Mouse (Mus musculus): Measurements from ENCODE around the gene U2af1.
"Not testable (repeated sequence)": the region's sequence is repeated elsewhere in the genome, so short reads cannot be mapped to it uniquely, and the experiment has no call there.

Gene U2af1

DNA sequence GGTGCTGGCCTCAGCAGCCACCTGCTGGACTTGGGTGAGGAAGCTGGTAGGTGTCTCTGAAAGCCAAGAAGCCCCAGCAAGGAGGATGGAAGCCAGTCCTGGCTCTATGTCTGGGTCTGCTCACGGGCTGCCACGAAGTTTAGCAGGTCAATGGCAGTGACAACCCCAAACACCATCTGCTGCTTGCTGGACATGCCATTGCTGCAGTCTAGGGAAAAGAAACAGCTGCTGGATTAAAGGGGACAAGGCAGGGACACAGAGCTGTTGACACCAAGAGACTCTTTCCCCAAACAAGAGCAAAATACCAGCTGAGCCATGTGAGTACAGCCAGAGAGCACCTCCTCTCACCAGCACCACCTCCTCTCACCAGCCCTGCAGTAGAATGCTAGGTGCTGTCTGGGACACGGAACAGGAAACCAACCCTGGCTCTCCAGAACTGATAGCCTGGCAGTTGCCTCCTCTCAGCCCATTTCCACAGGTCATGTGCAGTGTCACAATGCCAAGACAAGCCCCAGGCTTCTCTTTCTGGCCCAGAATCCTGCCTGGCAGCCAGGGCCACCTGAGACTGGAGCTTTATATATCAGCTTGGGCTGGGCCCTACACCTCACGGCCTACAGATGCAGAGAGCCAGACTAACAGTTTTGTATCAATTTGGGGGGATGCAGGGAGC lies 45.5 kb downstream of the U2af1 start:
- DNase-seq (ENCODE audit: low spot score), result no peak

DNA sequence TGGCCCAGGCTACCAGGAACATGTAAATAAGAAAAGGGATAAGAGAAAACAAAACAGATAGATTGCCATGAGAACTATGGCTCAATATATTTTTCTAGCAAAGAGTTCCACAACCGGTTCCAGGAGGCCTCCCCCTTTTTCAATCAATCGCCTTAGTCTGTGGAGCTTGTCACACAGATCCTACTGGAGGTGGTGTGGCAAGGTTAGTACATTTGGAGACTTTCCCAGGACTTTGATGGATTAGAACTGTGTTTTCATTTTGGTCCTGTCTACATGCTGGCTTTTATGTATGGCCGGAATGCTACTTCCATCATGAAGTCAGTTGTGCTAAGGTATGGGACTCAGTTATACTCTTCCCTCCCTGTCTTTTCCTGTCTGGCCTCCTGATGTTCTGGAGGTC lies 48.8 kb downstream of the U2af1 start:
- no peak for DNase-seq (ENCODE audit: low spot score)

DNA sequence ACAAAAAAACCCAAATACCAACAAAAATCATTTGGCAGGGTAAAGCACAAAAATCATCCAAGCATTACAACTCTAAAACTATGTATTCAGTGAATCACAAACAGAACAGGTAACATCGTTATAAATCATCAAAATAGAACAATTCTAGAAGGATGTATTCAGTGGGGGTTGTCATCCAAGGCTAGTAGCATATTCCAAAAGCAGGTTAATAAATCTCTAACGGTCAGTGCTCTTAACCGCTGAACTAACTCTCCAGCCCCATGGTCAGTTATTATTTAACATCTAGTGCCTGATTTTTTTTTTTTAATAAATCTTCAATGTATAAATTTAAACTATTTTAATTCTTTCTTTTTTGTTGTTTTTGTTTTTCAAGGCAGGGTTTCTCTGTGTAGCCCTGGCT lies 49.5 kb downstream of the U2af1 start:
- DNase-seq (ENCODE audit: low spot score), result not testable (repeated sequence)

DNA sequence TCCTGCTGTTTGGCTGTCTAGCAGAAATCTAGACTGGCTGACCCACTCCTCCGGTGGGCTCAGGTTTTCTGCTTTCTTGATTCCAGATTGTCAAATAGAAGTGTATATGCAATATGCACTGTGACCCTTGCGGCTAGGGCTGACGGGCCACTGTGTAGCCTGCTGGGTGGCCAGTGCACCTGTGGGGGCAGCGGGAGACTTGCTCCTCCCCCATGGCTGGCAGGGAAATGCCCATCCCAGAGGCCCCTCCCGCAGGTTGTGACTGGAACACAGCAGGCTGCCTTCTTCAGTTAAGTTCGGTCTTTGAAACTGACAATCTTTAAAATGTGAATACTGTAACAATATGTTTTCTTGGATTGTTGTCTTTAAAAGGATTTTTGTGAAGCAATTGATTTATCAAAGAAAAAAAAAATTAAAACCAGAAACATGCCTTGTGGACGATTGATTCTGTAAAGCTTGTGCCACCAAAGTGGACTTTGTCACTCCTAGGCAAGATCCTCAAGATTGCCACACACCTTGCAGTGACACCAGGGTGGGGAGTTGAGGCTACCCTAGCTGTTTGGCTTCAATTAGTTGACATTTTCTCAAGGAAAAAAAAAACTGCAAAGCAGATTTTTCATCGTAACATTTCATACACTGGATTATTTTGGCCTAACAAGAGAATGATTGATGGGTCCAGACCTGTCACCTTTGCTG lies 51.3 kb downstream of the U2af1 start:
- DNase-seq (ENCODE audit: low spot score), result no peak

DNA sequence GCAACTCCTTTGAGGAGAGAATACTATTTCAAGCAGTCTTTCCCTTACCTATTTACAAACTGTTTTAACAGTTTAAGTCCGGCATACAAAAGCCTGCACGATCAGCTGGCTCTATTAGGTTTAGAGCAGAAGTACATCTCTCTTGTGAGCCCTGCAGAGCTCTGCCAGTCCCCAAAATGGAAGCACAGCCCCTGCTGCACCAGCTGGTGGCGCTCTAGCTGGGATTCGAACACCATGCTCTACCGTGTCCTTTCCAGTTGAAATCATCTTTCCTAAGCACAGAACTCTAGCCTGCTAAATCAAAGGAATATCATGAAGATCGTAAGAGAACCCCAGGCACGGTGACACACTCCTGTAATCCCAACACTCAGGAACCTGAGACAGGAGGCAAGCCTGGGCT lies 52.3 kb downstream of the U2af1 start:
- DNase-seq (ENCODE audit: low spot score), result no peak

DNA sequence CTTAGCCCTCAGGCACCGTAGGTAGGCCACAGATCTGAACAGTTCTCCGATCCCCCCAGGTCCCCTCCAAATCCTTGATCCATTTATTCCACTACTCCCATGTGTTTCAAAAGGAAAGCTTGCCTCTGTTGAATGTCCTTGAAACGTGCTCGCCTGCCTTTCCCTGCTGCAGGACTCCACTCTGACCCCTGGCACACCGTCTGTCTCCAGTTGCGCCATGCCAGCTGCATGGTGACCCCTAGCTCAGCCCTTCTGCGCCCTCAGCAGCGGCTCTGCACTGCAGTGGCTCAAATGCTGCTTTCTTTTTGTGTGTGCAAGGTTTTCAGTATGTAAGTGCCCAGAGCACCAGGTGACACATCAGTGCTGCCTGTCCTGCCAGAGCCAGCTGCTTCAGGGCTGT lies 60.1 kb downstream of the U2af1 start:
- no peak for DNase-seq (ENCODE audit: low spot score)

DNA sequence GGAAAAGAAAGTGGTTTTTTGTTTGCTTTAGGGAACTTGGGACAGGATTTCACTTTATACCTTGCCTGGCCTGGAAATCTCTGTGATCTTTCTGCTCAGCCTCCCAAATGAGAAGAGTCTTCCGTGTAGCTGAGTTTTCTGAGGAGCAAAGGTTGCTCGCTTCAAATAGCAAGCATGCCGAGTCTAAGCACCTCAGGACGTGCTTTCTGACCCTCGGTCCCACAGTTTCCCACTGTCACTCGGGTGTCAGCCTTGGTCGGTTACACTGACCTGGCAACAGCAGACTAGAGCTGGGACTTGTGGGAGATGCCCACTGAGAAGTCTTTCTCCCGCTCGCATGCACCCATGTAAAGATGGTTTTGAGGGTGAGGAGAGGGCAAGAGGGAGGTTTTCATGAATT lies 60.7 kb downstream of the U2af1 start:
- no peak for DNase-seq (ENCODE audit: low spot score)

Data from yolk sac, embryonic 10.5 days (tissue).